Mouse (Mus musculus): ENCODE results near the gene Anks4b. TPM values are rescaled to one million over a fixed set of nuclear protein-coding genes. Genes with fewer than 3 reads are reported as not detected.

Gene Anks4b
- under 1 TPM; 0.40 to 0.82 TPM for total RNA-seq (2021)
- long read RNA-seq, result 0 reads

- no peak for DNase-seq (ENCODE audit: low spot score in 2 of 2)
These were observed at the start of gene Anks4b for GRCm38 (mm10) chr7:120173603-120174244. Gene Anks4b, plus strand, starts transcription at chr7:120173858.

GRCm38 (mm10) chr7:120124844-120125243, 48.8 kb upstream of the Anks4b start:
- DNase-seq (ENCODE audit: low spot score in 2 of 2), result peak; percentile 87 to 88

- no peak for DNase-seq (ENCODE audit: low spot score in 2 of 2)
These were observed 46.5 kb upstream of the Anks4b start for GRCm38 (mm10) chr7:120126976-120127685.

DNA sequence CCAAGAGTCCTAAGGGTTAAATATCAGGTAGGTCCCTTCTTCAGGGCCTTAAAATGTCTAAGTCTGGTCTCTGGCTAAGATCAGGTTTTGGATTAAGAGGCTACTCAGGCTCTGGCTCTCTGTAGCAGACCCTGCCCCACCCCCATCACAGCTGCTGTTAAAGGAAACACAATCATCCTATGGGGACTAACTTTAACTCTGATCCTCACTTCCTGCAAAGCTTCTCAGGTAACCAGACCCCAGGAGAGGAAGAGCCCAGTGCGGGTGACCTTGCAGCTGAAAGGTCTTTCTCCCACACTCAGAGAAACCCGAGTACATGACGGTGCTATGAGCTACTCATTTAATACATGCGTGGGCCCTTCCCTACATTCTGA, 46.0 kb upstream of the Anks4b start:
- no peak for DNase-seq (ENCODE audit: low spot score in 2 of 2)

DNA sequence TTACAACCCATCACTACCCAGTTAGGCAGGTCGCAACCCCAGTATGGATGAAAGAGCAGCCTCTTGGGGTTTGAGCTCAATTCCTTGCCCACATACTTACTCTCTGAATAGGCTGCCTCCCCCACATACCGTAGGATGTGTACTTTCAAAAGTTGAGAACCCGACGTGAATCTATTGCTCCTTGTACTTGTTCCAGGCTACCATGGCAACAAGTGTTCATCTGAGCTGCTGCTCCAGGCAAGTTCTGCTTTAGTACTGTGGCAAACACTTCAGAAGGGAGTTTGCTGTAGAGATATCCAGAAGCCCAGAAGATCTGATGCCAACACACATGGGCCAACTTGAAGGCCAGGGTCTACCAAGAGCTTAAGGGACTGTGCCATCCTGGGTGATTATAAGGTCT, 44.7 kb upstream of the Anks4b start:
- DNase-seq (ENCODE audit: low spot score in 2 of 2), result no peak

GRCm38 (mm10) chr7:120142743-120143142, 30.9 kb upstream of the Anks4b start:
- no peak for DNase-seq (ENCODE audit: low spot score in 2 of 2)

GRCm38 (mm10) chr7:120145191-120145590, 28.5 kb upstream of the Anks4b start, which contains the start of gene Zp2:
Gene Zp2, minus strand, starts transcription at chr7:120145291.
- no peak for DNase-seq (ENCODE audit: low spot score in 2 of 2)

GRCm38 (mm10) chr7:120150257-120150656, 23.4 kb upstream of the Anks4b start:
- DNase-seq (ENCODE audit: low spot score in 2 of 2), result no peak

GRCm38 (mm10) chr7:120150898-120151297, 22.8 kb upstream of the Anks4b start:
- no peak for DNase-seq (ENCODE audit: low spot score in 2 of 2)

GRCm38 (mm10) chr7:120156841-120157409, 16.7 kb upstream of the Anks4b start:
- no peak for DNase-seq (ENCODE audit: low spot score in 2 of 2)

GRCm38 (mm10) chr7:120157575-120158061, 16.0 kb upstream of the Anks4b start:
- DNase-seq (ENCODE audit: low spot score in 2 of 2), result no peak

GRCm38 (mm10) chr7:120158121-120158613, 15.5 kb upstream of the Anks4b start:
- no peak for DNase-seq (ENCODE audit: low spot score in 2 of 2)

GRCm38 (mm10) chr7:120163581-120164251, 9.9 kb upstream of the Anks4b start:
- no peak for DNase-seq (ENCODE audit: low spot score in 2 of 2)

DNA sequence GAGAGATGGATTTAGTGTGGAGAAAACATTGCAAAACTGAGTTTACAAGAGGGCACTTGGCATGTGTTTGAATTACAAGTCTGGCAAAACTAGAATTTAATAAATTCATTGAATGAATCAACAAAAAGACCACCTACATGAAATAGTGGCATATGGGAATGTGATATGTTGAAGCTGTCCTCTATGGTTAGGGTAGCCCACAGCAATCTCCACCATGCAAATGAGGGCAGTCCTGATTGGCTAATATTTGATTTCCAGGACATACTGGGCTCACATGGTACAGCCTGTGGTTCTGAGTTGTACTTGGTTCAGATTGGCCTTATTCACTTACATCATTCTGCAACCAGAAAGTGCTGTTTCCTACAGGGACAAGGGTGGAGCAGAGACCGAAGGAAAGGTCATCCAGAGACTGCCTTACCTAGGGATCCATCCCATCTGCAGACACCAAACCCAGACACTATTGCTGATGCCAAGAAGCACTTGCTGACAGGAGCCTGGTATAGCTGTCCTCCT, 1.4 kb upstream of the Anks4b start:
- DNase-seq (ENCODE audit: low spot score in 2 of 2), result no peak

GRCm38 (mm10) chr7:120174723-120175504, 1.3 kb downstream of the Anks4b start:
- DNase-seq (ENCODE audit: low spot score in 2 of 2), result no peak

DNA sequence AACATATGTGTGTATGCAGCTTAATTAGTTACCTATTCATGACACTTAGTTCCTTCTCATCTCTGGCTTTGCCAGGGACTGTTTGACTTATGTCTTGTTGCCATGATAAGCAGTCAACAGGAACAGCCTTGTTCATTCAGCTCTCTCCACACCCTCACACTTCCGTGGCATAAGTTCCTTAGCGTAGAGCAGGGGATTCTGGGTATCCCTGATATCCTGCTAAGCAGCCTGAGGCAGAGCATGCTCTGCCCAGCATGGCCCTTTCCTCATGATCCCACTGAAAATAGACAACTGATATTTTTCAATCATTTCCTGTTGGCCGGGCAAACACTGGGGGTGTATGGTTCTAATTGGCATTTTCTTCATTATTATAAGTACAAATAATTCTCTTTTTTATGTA, 4.0 kb downstream of the Anks4b start:
- DNase-seq (ENCODE audit: low spot score in 2 of 2), result no peak

- DNase-seq (ENCODE audit: low spot score in 2 of 2), result no peak
These were observed 5.3 kb downstream of the Anks4b start for GRCm38 (mm10) chr7:120178935-120179334.

- DNase-seq (ENCODE audit: low spot score in 2 of 2), result no peak
These were observed 6.9 kb downstream of the Anks4b start for GRCm38 (mm10) chr7:120180547-120180946.

GRCm38 (mm10) chr7:120181401-120182230, 8.0 kb downstream of the Anks4b start:
- no peak for DNase-seq (ENCODE audit: low spot score in 2 of 2)

DNA sequence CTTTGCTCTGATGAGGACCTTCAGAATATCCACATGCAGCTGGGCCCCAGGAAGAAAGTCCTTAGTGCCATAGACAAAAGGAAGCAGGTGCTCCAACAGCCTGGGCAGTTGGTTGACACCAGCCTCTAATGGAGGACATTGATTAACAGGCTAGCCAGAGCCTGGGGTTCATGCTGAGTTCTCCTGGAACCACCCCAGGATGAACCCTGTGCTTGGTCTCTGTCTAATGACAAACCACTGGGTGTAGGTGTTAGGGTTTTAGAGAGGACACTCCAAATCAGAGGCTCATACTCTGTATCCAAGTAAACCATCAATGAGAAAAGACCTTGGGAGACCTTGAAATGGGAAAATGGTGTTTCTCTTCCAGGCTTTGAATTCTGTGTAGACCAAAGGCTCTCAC, 9.2 kb downstream of the Anks4b start:
- no peak for DNase-seq (ENCODE audit: low spot score in 2 of 2)

Measured in layer of hippocampus, postnatal 10 days (tissue).